Comparison of ENCODE assay signal across 19 mouse cellular contexts in genomic region chr12:85992838-85993234, GRCm38 (mm10).
DNase-seq lines count a peak whose midpoint lies in the region; ATAC-seq and TF ChIP-seq lines count a peak whose summit lies in the region.
"Had no signal": no experiment of that assay in that cellular context is flagged by ENCODE, and none has a peak within 500 bp of the region (broad histone marks: within the 10 kb centered on the region; RNA-seq: fewer than 3 reads in every experiment).

No protein-coding gene starts in this region.

- peaks cover 8% of the 10 kb centered on the region; the same call in 1 of the 2 replicates for H3K4me1 ChIP-seq in spleen, adult 2 months (ENCODE audit: control insufficient read depth, insufficient read depth, insufficient read length)
- peaks cover 1% of the 10 kb centered on the region; the same call in 1 of the 2 replicates for H3K4me1 ChIP-seq in bone marrow, adult 2 months (ENCODE audit: control insufficient read depth, insufficient read depth, low read length)
- H3K4me1 ChIP-seq in hindbrain, embryonic 12.5 days = peaks cover 3% of the 10 kb centered on the region; the same call in 1 of the 2 replicates
- H3K4me1 ChIP-seq: forebrain, embryonic 12.5 days had no signal

- H3K27ac ChIP-seq in spleen, adult 2 months (ENCODE audit: insufficient read depth, low read length) = peak overlapping the region; percentile 78
- peak overlapping the region; percentile 38 for H3K27ac ChIP-seq in bone marrow, adult 2 months (ENCODE audit: control insufficient read depth, insufficient read depth, low read depth, low read length, poor library complexity)
- H3K27ac ChIP-seq in macrophage = peak overlapping the region; percentile 76
- no peak overlapping the region for H3K27ac ChIP-seq in hindbrain, embryonic 12.5 days
- H3K27ac ChIP-seq: embryonic facial prominence, embryonic 13.5 days; forebrain, embryonic 12.5 days had no signal

- no peak for TF ChIP-seq CTCF in spleen, adult 2 months (IDR thresholded peaks at IDR 0.05; ENCODE audit: extremely low read depth, insufficient read depth, insufficient read length, insufficient replicate concordance)
- no peak for TF ChIP-seq CTCF in bone marrow, adult 2 months (IDR thresholded peaks at IDR 0.05; ENCODE audit: control insufficient read depth, insufficient read depth, low read length)

- TF ChIP-seq POLR2A in spleen, adult 2 months (IDR thresholded peaks at IDR 0.05; ENCODE audit: low read depth, low read length) = no peak
- no peak for TF ChIP-seq POLR2A in bone marrow, adult 2 months (IDR thresholded peaks at IDR 0.05; ENCODE audit: borderline replicate concordance, control insufficient read depth, low read depth, low read length)

- H3K79me2 ChIP-seq in macrophage (ENCODE audit: inconsistent target) = no peaks in the 10 kb centered on the region

- H3K27me3 ChIP-seq in spleen, adult 2 months (ENCODE audit: control insufficient read depth, insufficient read depth, low read length) = no peaks in the 10 kb centered on the region
- no peaks in the 10 kb centered on the region for H3K27me3 ChIP-seq in hindbrain, embryonic 12.5 days
- H3K27me3 ChIP-seq: embryonic facial prominence, embryonic 13.5 days; forebrain, embryonic 12.5 days; heart, embryonic 12.5 days had no signal

- H3K4me3 ChIP-seq in spleen, adult 2 months (ENCODE audit: extremely low read depth, insufficient read depth, insufficient read length) = no peak overlapping the region
- no peak overlapping the region for H3K4me3 ChIP-seq in bone marrow, adult 2 months (replicated peaks; ENCODE audit: control insufficient read depth, low read depth, low read length)
- no peak overlapping the region for H3K4me3 ChIP-seq in macrophage (ENCODE audit: inconsistent target)
- H3K4me3 ChIP-seq in hindbrain, embryonic 12.5 days = no peak overlapping the region
- H3K4me3 ChIP-seq: embryonic facial prominence, embryonic 13.5 days; forebrain, embryonic 12.5 days; heart, embryonic 12.5 days had no signal

- H3K36me3 ChIP-seq in spleen, adult 2 months (ENCODE audit: control insufficient read depth, insufficient read depth, low read length) = peaks cover 2% of the 10 kb centered on the region; the same call in 1 of the 2 replicates
- H3K36me3 ChIP-seq in macrophage (ENCODE audit: inconsistent target) = no peaks in the 10 kb centered on the region
- no peaks in the 10 kb centered on the region for H3K36me3 ChIP-seq in hindbrain, embryonic 12.5 days
- H3K36me3 ChIP-seq: forebrain, embryonic 12.5 days had no signal

- ATAC-seq in hindbrain, embryonic 12.5 days (ENCODE audit: low FRiP score) = no peak
- ATAC-seq: forebrain, embryonic 16.5 days; hindbrain, embryonic 16.5 days; intestine, postnatal 0 days had no signal

- no peaks in the 10 kb centered on the region for H3K9me3 ChIP-seq in hindbrain, embryonic 12.5 days (replicated peaks)
- H3K9me3 ChIP-seq: embryonic facial prominence, embryonic 13.5 days; forebrain, embryonic 12.5 days; G1E; heart, embryonic 12.5 days had no signal

- no peak overlapping the region for H3K9ac ChIP-seq in hindbrain, embryonic 12.5 days
- H3K9ac ChIP-seq: embryonic facial prominence, embryonic 13.5 days; forebrain, embryonic 12.5 days; heart, embryonic 12.5 days had no signal

- H3K4me2 ChIP-seq in hindbrain, embryonic 12.5 days (replicated peaks) = no peak overlapping the region
- H3K4me2 ChIP-seq: embryonic facial prominence, embryonic 13.5 days; forebrain, embryonic 12.5 days; heart, embryonic 12.5 days had no signal

- 64% methylated on average over 2 of the region's 2 CpGs for WGBS in spleen, adult 2 months
- 67% methylated on average over 2 of the region's 2 CpGs for WGBS in bone marrow, adult 2 months
- WGBS in macrophage (ENCODE audit: missing documents) = 85% methylated on average over 2 of the region's 2 CpGs
- WGBS in hindbrain, embryonic 12.5 days = 92% methylated on average over 2 of the region's 2 CpGs

- no peak for DNase-seq in spleen, adult 2 months (ENCODE audit: low read depth in 1 of 2, low spot score in 2 of 2)
- no peak for DNase-seq in spleen, postnatal 4 days (ENCODE audit: low spot score in 2 of 2)
- no peak for DNase-seq in cerebellum, postnatal 10 days
- no peak for DNase-seq in MN1 (ENCODE audit: low spot score)
- DNase-seq: adrenal gland, postnatal 10 days; cerebellum, adult 2 months; cerebellum, postnatal 25 days; gastrocnemius, postnatal 25 days; heart, postnatal 36 days had no signal
